Comparison of ENCODE assay signal across 8 mouse cellular contexts in genomic region chr12:103643336-103643735, GRCm38 (mm10). TPM values are rescaled to one million over a fixed set of nuclear protein-coding genes. Genes with fewer than 3 reads are reported as not detected.
A peak's percentile ranks its signal among the peaks of the same experiment; 100 is the strongest.
DNase-seq lines count a peak whose midpoint lies in the region; ATAC-seq and TF ChIP-seq lines count a peak whose summit lies in the region.

No protein-coding gene starts in this region.

- dilution Hi-C loops in CH12.LX (cut with MboI; ENCODE audit: extremely low pct_ligation_motif_present, extremely low pct_unique_long_range_greater_than_20kb, low sequenced_read_pairs), result no loop called here

- no peak for TF ChIP-seq POLR2A in CH12.LX (IDR thresholded peaks at IDR 0.05; ENCODE audit: low read depth, low read length)

- no peak for TF ChIP-seq EP300 in CH12.LX (IDR thresholded peaks at IDR 0.05; ENCODE audit: low read length)

- no peaks in the 10 kb centered on the region for H3K4me1 ChIP-seq in CH12.LX (ENCODE audit: control insufficient read depth in 1 of 2, insufficient read depth in 2 of 2)
- no peaks in the 10 kb centered on the region for H3K4me1 ChIP-seq in hindbrain, embryonic 11.5 days (replicated peaks; ENCODE audit: control insufficient read depth, insufficient read depth, low read length)

- peak; percentile 87 to 95 for TF ChIP-seq CTCF in CH12.LX (conservative IDR thresholded peaks at IDR 0.05 in 1 of 2, IDR thresholded peaks at IDR 0.05 in 1 of 2; ENCODE audit: low read depth in 2 of 2, low read length in 2 of 2)

- in situ Hi-C loops in CH12.LX (cut with MboI; ENCODE audit: low pct_ligation_motif_present, low pct_unique_long_range_greater_than_20kb, low sequenced_read_pairs), result loop anchor here (25.0 kb wide), 1 partner anchor 131 kb away; no protein-coding TSS in a partner anchor

- no peaks in the 10 kb centered on the region for H3K79me2 ChIP-seq in CH12.LX (replicated peaks; ENCODE audit: control insufficient read depth, extremely low read depth, insufficient read depth, poor library complexity, severe bottlenecking)

- H3K9ac ChIP-seq in CH12.LX (ENCODE audit: insufficient read depth, low read depth), result no peak overlapping the region
- no peak overlapping the region for H3K9ac ChIP-seq in hindbrain, embryonic 11.5 days (ENCODE audit: low read depth, low read length)

- no peaks in the 10 kb centered on the region for H3K9me3 ChIP-seq in CH12.LX (replicated peaks; ENCODE audit: low read length)
- no peaks in the 10 kb centered on the region for H3K9me3 ChIP-seq in hindbrain, embryonic 11.5 days (ENCODE audit: control insufficient read depth, low read length)

- peak; percentile 76 for TF ChIP-seq RAD21 in CH12.LX (IDR thresholded peaks at IDR 0.05; ENCODE audit: low read depth, low read length)

- no peak overlapping the region for H3K27ac ChIP-seq in CH12.LX (ENCODE audit: insufficient read depth, low read depth)
- H3K27ac ChIP-seq in hindbrain, embryonic 11.5 days (ENCODE audit: low read depth, low read length), result no peak overlapping the region

- no peak overlapping the region for H3K4me3 ChIP-seq in CH12.LX (replicated peaks in 1 of 3; ENCODE audit: low read depth in 2 of 3, low read length in 2 of 3, poor library complexity in 1 of 3)
- H3K4me3 ChIP-seq in hindbrain, embryonic 11.5 days (ENCODE audit: low read depth, low read length), result no peak overlapping the region

- DNase-seq in CH12.LX (ENCODE audit: extremely low read depth), result peak; percentile 72
- DNase-seq in adrenal gland, adult 8-10 months, result peak; percentile 61
- DNase-seq in embryo, embryonic 9.5 days (ENCODE audit: extremely low spot score), result peak; percentile 78
- peak; percentile 90 for DNase-seq in hindbrain, embryonic 11.5 days (ENCODE audit: low spot score)
- DNase-seq in layer of hippocampus, postnatal 10 days (ENCODE audit: low spot score in 2 of 2), result peak; percentile 92 to 95
- peak; percentile 89 for DNase-seq in right cerebral cortex, postnatal 14 days
- DNase-seq in urinary bladder, postnatal 4 days (ENCODE audit: low spot score in 2 of 2), result peak; percentile 61 to 87

- no peak overlapping the region for H3K4me2 ChIP-seq in CH12.LX (ENCODE audit: insufficient read depth, low read depth, poor library complexity, severe bottlenecking)
- H3K4me2 ChIP-seq in hindbrain, embryonic 11.5 days (replicated peaks; ENCODE audit: low read depth, low read length), result no peak overlapping the region

- peaks cover 32% of the 10 kb centered on the region for H3K27me3 ChIP-seq in CH12.LX (replicated peaks)
- no peaks in the 10 kb centered on the region for H3K27me3 ChIP-seq in hindbrain, embryonic 11.5 days (ENCODE audit: control insufficient read depth, insufficient read depth, low read length)

- no peaks in the 10 kb centered on the region for H3K36me3 ChIP-seq in CH12.LX (replicated peaks in 1 of 2; ENCODE audit: control insufficient read depth in 1 of 2, insufficient read depth in 1 of 2, low read length in 1 of 2)
- H3K36me3 ChIP-seq in hindbrain, embryonic 11.5 days (ENCODE audit: control insufficient read depth, insufficient read depth, low read length), result no peaks in the 10 kb centered on the region

- 2% methylated on average over 2 of the region's 2 CpGs for WGBS in hindbrain, embryonic 11.5 days

- peak; percentile 51; the same call in 1 of the 2 replicates for ATAC-seq in hindbrain, embryonic 11.5 days (ENCODE audit: low FRiP score)
- ATAC-seq in megakaryocyte, adult 5-6 weeks (ENCODE audit: poor library complexity, severe bottlenecking), result peak; percentile 62

TF ChIP-seq in CH12.LX, 34 proteins besides CTCF, POLR2A, EP300 and RAD21:
- TF ChIP-seq MYC (IDR thresholded peaks at IDR 0.05; ENCODE audit: low read depth, low read length) (no peak), NELFE (IDR thresholded peaks at IDR 0.05; ENCODE audit: low read depth, low read length) (no peak), POLR2AphosphoS2 (IDR thresholded peaks at IDR 0.05; ENCODE audit: low read depth, low read length) (no peak), SMC3 (IDR thresholded peaks at IDR 0.05; ENCODE audit: low read depth, low read length) (peak; percentile 60)

RNA-seq across cellular contexts. Expression of gene Serpina10, which starts 12.1 kb away (rescaled TPM):
- total RNA-seq in CH12.LX (2012; rRNA removed) (not detected in 2 replicates), CH12.LX (2014; rRNA removed) (not detected in 2 replicates)
- not detected in 2 replicates for polyA plus RNA-seq in CH12.LX (2012; ENCODE audit: insufficient read length, low read depth)
- total RNA-seq in adrenal gland, adult 8-10 months (2022), result under 1 TPM in 3 of 4 experiments, not detected in 1; 0.25 to 0.61 (median 0.27) TPM
- polyA plus RNA-seq in hindbrain, embryonic 11.5 days (2014; fragmentation: Nextera tagmentation; extraction: Ambion mirVana), result 0.15 TPM in 1 of 2 replicates, not detected in the other
- not detected for total RNA-seq in layer of hippocampus, postnatal 10 days (2021)
- not detected in 2 replicates for total RNA-seq in megakaryocyte, adult 5-6 weeks (2015)
- 0.08 TPM in 1 of 2 replicates, not detected in the other for total RNA-seq in megakaryocyte, adult 5-6 weeks (2017)

RNA-seq across cellular contexts. Expression of gene Serpina6, which starts 13.7 kb away (rescaled TPM):
- total RNA-seq in CH12.LX (2012; rRNA removed) (not detected in 2 replicates), CH12.LX (2014; rRNA removed) (not detected in 2 replicates)
- polyA plus RNA-seq in CH12.LX (2012; ENCODE audit: insufficient read length, low read depth), result not detected in 2 replicates
- total RNA-seq in adrenal gland, adult 8-10 months (2022), result 10 to 100 TPM in 1 of 4 experiments, 1 to 10 TPM in 1, under 1 TPM in 2; 0.56 to 12.4 (median 4.6) TPM
- 0.42 TPM in 1 of 2 replicates, not detected in the other for polyA plus RNA-seq in hindbrain, embryonic 11.5 days (2014; fragmentation: Nextera tagmentation; extraction: Ambion mirVana)
- not detected for total RNA-seq in layer of hippocampus, postnatal 10 days (2021)
- not detected in 2 replicates for total RNA-seq in megakaryocyte, adult 5-6 weeks (2015)
- not detected in 2 replicates for total RNA-seq in megakaryocyte, adult 5-6 weeks (2017)

RNA-seq across cellular contexts. Expression of gene Serpina16, which starts 32.6 kb away (rescaled TPM):
- total RNA-seq in CH12.LX (2012; rRNA removed) (not detected in 2 replicates), CH12.LX (2014; rRNA removed) (not detected in 2 replicates)
- not detected in 2 replicates for polyA plus RNA-seq in CH12.LX (2012; ENCODE audit: insufficient read length, low read depth)
- total RNA-seq in adrenal gland, adult 8-10 months (2022), result under 1 TPM in 1 of 4 experiments, not detected in 3; 0.30 TPM
- polyA plus RNA-seq in hindbrain, embryonic 11.5 days (2014; fragmentation: Nextera tagmentation; extraction: Ambion mirVana), result not detected in 2 replicates
- total RNA-seq in layer of hippocampus, postnatal 10 days (2021), result not detected
- not detected in 2 replicates for total RNA-seq in megakaryocyte, adult 5-6 weeks (2015)
- not detected in 2 replicates for total RNA-seq in megakaryocyte, adult 5-6 weeks (2017)

RNA-seq across cellular contexts. Expression of gene Serpina1f, which starts 52.0 kb away (rescaled TPM):
- total RNA-seq in CH12.LX (2012; rRNA removed) (not detected in 2 replicates), CH12.LX (2014; rRNA removed) (not detected in 2 replicates)
- not detected in 2 replicates for polyA plus RNA-seq in CH12.LX (2012; ENCODE audit: insufficient read length, low read depth)
- total RNA-seq in adrenal gland, adult 8-10 months (2022), result not detected
- polyA plus RNA-seq in hindbrain, embryonic 11.5 days (2014; fragmentation: Nextera tagmentation; extraction: Ambion mirVana), result not detected in 2 replicates
- total RNA-seq in layer of hippocampus, postnatal 10 days (2021), result not detected
- not detected in 2 replicates for total RNA-seq in megakaryocyte, adult 5-6 weeks (2015)
- total RNA-seq in megakaryocyte, adult 5-6 weeks (2017), result not detected in 2 replicates
